Mouse (Mus musculus): ENCODE results near the gene Dst.

DNA sequence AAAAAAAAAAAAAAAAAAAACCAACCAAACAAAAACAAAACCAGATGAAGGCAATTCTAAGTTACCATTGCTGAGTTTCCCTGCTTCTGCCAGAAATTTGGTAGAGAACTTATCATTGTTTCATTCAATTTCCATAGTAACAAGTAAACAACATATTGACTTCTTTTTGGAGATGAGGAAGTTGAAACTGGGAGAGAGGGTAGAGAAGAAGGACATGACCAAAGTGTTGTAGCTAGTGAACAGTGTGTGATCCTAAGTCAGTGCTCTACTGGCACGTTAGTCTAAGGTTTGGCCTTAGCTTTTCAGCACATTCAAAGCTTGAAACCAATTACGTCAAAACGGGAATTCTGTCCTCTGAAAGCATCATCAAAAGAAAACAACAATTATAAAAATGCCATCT is 31.6 kb upstream of the Dst start:
- TF ChIP-seq POLR2A (IDR thresholded peaks at IDR 0.05; ENCODE audit: low read depth, low read length) (no peak), CTCF (conservative IDR thresholded peaks at IDR 0.05; ENCODE audit: insufficient read depth, insufficient read length, low read depth, low read length) (no peak)

Measured in kidney, adult 2 months (tissue).